Comparison of ENCODE assay signal across 11 mouse cellular contexts in genomic region chr3:143949026-143949637, GRCm38 (mm10).
DNase-seq lines count a peak whose midpoint lies in the region; ATAC-seq and TF ChIP-seq lines count a peak whose summit lies in the region.
"Had no signal": no experiment of that assay in that cellular context is flagged by ENCODE, and none has a peak within 500 bp of the region (broad histone marks: within the 10 kb centered on the region; RNA-seq: fewer than 3 reads in every experiment).

No protein-coding gene starts in this region.

- H3K4me1 ChIP-seq in midbrain, postnatal 0 days (ENCODE audit: insufficient read depth, low read length) = no peaks in the 10 kb centered on the region
- peaks cover 6% of the 10 kb centered on the region; the same call in 1 of the 2 replicates for H3K4me1 ChIP-seq in midbrain, embryonic 15.5 days
- peaks cover 32% of the 10 kb centered on the region for H3K4me1 ChIP-seq in limb, embryonic 10.5 days

- DNase-seq in midbrain, postnatal 0 days (ENCODE audit: low spot score) = no peak
- peak; percentile 46 for DNase-seq in limb, embryonic 10.5 days (ENCODE audit: low spot score)
- peak; percentile 34 to 60 for DNase-seq in monocyte, adult 2 months (ENCODE audit: low read depth in 1 of 2, low spot score in 2 of 2)
- DNase-seq in left cerebral cortex, postnatal 4 days = no peak
- DNase-seq in layer of hippocampus, postnatal 25 days (ENCODE audit: extremely low spot score in 1 of 2, low spot score in 1 of 2) = no peak
- no peak for DNase-seq in frontal cortex, postnatal 10 days (ENCODE audit: low spot score in 2 of 2)

- no peaks in the 10 kb centered on the region for H3K9me3 ChIP-seq in midbrain, postnatal 0 days (ENCODE audit: low read length)
- no peaks in the 10 kb centered on the region for H3K9me3 ChIP-seq in midbrain, embryonic 15.5 days
- H3K9me3 ChIP-seq in limb, embryonic 10.5 days (replicated peaks) = no peaks in the 10 kb centered on the region
- H3K9me3 ChIP-seq: kidney, embryonic 15.5 days; stomach, embryonic 15.5 days had no signal

- WGBS in midbrain, postnatal 0 days = 82% methylated on average over 11 of the region's 11 CpGs
- WGBS in midbrain, embryonic 15.5 days = 78% methylated on average over 11 of the region's 11 CpGs
- WGBS in limb, embryonic 10.5 days = 69% methylated on average over 11 of the region's 11 CpGs

- peak; percentile 32 for TF ChIP-seq CTCF in midbrain, postnatal 0 days (IDR thresholded peaks at IDR 0.05)

- H3K27me3 ChIP-seq in midbrain, postnatal 0 days (ENCODE audit: insufficient read depth, low read length) = no peaks in the 10 kb centered on the region
- H3K27me3 ChIP-seq in midbrain, embryonic 15.5 days (replicated peaks) = no peaks in the 10 kb centered on the region
- H3K27me3 ChIP-seq in limb, embryonic 10.5 days (ENCODE audit: low read depth, poor library complexity, severe bottlenecking) = no peaks in the 10 kb centered on the region
- H3K27me3 ChIP-seq: stomach, embryonic 15.5 days had no signal

- H3K4me2 ChIP-seq in midbrain, postnatal 0 days (ENCODE audit: low read depth, low read length, poor library complexity, severe bottlenecking) = no peak overlapping the region
- no peak overlapping the region for H3K4me2 ChIP-seq in midbrain, embryonic 15.5 days
- H3K4me2 ChIP-seq: kidney, embryonic 15.5 days; stomach, embryonic 15.5 days had no signal

- no peak overlapping the region for H3K27ac ChIP-seq in midbrain, postnatal 0 days (ENCODE audit: low read depth, low read length)
- H3K27ac ChIP-seq in midbrain, embryonic 15.5 days = no peak overlapping the region
- 0 out of 2 replicates have a peak overlapping the region, but pooled peaks have one; percentile 27 for H3K27ac ChIP-seq in limb, embryonic 10.5 days
- H3K27ac ChIP-seq: heart, adult 2 months; kidney, embryonic 15.5 days; stomach, embryonic 15.5 days had no signal

- H3K9ac ChIP-seq in midbrain, postnatal 0 days (replicated peaks; ENCODE audit: low read length, poor library complexity, severe bottlenecking) = no peak overlapping the region
- H3K9ac ChIP-seq in midbrain, embryonic 15.5 days = no peak overlapping the region
- H3K9ac ChIP-seq: kidney, embryonic 15.5 days; stomach, embryonic 15.5 days had no signal

- intact Hi-C loops in left cerebral cortex, postnatal 4 days (cut with DNase I) = no loop called here

- no peak for ATAC-seq in midbrain, postnatal 0 days (ENCODE audit: low FRiP score)
- no peak; the same call in 1 of the 2 replicates for ATAC-seq in midbrain, embryonic 15.5 days (replicated peaks)
- peak; percentile 45 for ATAC-seq in common myeloid progenitor, adult 5-6 weeks (replicated peaks; ENCODE audit: low read depth, poor library complexity, severe bottlenecking)

- H3K36me3 ChIP-seq in midbrain, postnatal 0 days (ENCODE audit: insufficient read depth, low read length) = no peaks in the 10 kb centered on the region
- H3K36me3 ChIP-seq in midbrain, embryonic 15.5 days (replicated peaks) = no peaks in the 10 kb centered on the region
- no peaks in the 10 kb centered on the region for H3K36me3 ChIP-seq in limb, embryonic 10.5 days
- H3K36me3 ChIP-seq: kidney, embryonic 15.5 days; stomach, embryonic 15.5 days had no signal

- H3K4me3 ChIP-seq in midbrain, postnatal 0 days (ENCODE audit: low read depth, low read length) = no peak overlapping the region
- H3K4me3 ChIP-seq in midbrain, embryonic 15.5 days = no peak overlapping the region
- H3K4me3 ChIP-seq in limb, embryonic 10.5 days = no peak overlapping the region
- H3K4me3 ChIP-seq: heart, adult 2 months; kidney, embryonic 15.5 days; stomach, embryonic 15.5 days had no signal

Comparison
In these comparisons a context has a peak if more than half of its experiments do, and no peak if none do; other contexts are left out.
1. DNase-seq: peak in limb, embryonic 10.5 days (single experiment) and monocyte, adult 2 months (2 of 2); none in midbrain, postnatal 0 days (single experiment), left cerebral cortex, postnatal 4 days (single experiment), layer of hippocampus, postnatal 25 days (0 of 2) and frontal cortex, postnatal 10 days (0 of 2).